Mouse (Mus musculus): ENCODE measurements around the gene Clasrp.
"Not testable (repeated sequence)": the region's sequence is repeated elsewhere in the genome, so short reads cannot be mapped to it uniquely, and the experiment has no call there.

The Clasrp gene

DNA sequence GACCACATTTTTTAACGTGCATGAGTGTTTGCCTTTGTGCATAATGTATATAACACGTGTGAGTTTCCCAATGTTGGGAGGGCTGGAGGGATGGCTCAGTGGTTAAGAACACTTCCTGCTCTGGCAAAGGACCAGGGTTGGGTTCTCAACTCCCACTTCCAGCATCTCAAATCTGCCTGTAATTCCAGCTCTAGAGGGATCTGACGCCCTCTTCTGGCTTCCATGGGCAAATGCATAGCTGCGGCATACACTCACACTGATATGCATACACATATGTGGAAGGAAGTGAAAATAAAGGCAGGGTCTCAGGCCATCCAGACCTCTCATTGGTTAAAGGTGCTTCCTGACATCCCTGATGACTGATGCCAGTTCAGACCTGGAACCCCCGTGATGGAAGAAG lies 3.0 kb upstream of the Clasrp start:
- no peak for DNase-seq

DNA sequence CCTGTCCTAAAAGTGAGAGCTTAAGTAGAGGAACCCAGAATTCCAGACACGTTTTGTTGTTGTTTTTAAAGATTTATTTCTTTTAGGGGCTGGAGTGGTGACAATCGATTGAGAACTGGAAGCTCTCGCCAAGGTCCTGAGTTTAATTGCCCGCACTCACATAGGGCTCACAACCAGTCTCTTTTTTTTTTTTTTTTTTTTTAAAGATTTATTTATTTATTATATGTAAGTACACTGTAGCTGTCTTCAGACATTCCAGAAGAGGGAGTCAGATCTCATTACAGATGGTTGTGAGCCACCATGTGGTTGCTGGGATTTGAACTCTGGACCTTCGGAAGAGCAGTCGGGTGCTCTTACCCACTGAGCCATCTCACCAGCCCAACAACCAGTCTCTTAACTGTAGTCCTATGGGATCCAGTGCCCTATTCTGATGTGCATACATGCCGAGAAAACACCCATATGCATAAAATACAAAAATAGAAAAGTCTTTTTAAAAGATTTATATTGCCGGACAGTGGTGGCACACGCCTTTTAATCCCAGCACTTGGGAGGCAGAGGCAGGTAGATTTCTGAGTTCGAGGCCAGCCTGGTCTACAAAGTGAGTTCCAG lies 424 bp upstream of the Clasrp start:
- not testable (repeated sequence) for DNase-seq

DNA sequence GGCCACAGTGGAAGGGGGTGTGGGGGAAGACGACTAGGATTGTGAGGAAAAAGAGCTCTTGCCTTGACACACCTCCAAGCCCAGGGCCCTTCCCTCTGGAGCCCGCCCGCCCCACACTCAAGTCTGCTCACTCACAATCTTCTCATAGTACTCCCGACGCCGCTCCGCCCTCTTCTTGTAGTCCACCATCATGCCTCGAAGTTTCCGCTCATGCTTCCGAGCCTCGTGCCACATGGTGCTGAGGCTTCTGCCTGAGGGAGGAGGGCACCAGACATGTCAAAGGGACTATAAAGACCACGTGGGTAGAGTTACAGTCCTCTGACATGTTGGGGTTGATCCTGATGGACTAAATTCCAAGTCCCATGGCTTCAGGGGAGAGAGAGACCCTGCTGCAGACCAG lies 1.2 kb downstream of the Clasrp start:
- no peak for DNase-seq

DNA sequence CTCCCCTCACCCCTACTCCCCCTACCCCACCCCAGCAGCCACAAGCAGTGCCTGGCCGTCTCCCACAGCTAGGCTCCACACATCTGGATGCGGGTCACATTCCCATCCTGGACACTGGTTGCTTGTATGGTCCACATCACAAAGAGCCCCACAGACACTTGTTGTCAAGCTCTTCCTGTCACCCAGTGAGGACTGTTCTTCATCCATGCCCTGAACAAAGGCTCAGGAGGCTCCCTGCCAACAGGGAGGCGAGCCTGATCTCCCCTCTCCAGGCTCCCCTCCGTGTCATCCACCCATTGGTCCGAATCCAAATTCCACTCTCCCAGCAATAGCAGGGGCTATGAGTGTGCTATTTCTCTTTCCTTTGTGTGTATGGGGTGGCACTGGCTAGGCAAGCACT lies 3.7 kb downstream of the Clasrp start:
- no peak for DNase-seq

DNA sequence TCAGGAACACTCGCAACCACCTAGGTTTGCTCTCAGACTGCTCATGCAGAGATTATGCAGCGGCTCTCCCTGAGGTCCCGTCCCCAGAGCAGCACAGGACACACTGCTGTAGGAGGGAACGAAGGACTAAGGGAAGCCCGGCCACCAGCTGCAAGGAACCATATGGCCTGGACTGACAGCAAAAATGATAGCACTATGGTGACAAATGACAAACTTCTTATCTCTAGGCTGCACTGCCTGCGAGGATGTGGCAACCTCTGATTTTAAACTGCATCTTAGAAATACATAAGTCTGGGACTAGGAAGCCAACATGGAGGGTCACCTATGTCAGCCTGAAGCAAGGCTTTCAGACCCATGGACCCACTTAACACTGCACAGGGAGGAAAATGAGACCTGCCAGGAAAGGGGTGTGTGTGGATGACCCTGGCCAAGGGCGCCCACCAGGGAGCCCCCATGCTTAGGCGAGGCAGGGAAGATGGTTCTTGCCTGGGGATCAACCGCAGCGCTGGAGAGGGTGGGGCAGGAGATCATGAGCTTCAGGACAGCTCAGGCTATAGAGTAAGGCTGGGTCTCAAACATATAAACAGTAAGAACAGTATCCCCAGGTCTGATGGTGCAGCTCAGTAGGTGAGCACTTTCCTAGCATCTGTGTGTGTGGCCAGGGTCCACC lies 11.1 kb downstream of the Clasrp start:
- no peak for DNase-seq

DNA sequence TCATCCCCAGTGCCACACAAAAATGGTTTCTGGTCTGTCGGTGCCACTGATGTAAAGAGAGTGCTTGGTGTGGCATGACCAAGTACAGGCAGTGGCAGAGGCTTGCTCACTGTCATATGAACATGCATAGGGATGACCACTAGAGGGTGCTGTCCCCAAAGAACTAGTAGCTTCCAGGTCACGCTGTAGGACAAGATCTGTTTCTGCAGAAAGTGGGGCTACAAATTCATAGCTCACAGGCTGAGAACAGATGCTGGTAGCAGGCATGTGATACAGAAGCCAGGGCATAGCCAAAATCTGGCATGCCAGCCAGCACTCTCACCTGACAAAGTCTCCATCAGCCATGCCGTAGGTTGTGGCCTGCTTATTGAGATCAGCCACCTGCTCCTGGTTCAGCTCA lies 14.4 kb downstream of the Clasrp start:
- DNase-seq, result peak; percentile 88 to 93

DNA sequence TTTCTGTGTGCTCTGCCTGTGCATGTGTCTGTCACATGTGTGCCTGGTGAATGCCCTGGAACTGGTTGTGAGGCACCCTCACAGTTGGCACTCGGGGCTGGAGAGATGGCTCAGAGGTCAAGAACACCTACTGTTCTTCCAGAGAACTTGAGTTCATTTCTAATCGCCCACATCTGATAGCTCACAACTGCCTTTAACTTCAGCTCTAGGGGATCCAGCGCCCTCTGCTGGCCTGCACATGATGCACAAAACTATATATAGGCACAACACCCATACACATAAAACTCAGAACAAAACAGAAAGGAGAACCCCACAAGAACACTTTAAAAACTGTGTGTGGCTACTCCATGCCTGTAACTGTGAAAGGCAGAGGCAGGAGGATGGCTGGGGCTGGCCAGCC lies 15.1 kb downstream of the Clasrp start:
- DNase-seq, result peak; percentile 58 to 72

DNA sequence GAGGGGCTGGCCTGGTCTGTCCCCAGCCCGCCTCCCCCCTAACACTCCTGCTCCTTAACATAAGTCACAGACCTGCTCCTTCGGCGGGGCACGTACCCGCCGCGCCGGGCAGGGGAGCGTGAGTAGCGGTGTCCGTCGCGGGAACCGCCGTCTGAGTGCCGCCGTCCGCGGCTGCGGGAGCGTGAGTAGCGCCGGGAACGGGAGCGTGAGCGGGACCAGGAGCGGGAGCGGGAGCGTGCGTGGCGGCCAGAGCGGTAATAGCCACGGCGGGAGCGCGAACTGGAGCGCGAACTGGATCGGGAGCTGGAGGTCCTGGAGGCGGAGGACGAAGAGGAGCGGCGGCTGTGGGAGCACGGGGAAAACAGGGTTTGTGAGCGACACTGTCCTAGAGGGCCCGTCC lies 18.0 kb downstream of the Clasrp start:
- no peak for DNase-seq

DNA sequence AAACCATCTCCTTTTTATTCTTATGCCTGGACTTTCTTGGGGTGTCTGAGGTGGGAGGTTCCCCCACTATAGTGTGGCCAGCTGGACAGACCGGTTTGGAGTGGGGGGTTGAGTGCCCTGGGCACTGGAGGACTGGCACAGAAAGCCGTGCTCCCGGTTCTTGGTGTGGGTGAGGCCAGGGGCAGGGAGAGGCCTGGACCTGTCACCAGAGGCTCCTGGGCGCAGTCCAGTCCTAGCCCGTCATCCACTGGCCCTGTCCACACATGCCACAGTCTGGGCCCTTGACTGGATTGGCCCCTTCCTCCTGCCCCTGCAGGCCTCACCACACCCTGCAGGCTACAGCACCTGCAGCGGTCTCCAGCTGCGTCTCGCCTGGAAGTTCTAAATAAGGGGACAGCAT lies 23.7 kb downstream of the Clasrp start:
- no peak for DNase-seq

DNA sequence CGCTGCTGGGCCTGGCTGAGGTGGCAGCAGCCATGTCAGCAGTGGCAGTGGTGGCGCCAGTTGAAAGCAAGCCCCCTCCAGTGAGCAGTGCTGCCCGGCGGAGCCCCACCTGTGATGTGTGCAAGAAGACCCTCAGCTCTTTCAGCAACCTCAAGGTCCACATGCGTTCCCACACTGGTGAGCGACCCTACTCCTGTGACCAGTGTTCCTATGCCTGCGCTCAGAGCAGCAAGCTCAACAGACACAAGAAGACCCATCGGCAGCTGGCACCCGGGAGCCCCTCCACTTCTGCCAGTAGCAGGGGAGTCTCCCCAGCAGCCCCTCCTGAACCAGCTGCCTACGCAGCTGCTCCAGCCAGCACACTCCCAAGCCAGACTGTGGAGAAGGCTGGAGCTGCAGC lies 24.5 kb downstream of the Clasrp start:
- no peak for DNase-seq

DNA sequence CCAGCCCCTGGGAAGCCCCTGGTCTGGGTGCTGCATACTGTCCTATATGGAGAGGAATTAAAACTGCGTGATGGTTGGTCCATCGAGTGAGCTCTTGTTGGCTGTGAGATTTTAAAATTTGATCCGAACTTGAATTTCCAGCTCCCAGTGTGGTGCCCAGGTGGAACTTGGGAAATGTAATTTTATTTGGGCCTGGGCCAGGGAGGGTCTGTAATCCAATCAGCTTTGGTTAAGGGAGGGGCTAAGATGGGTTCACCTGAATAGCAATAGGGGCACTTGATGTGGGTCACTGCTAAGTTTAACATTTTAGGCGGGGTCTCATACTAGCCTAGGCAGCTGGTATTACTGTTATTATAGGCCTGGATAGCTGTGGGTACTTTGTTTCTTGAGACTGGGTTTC lies 25.9 kb downstream of the Clasrp start:
- no peak for DNase-seq

DNA sequence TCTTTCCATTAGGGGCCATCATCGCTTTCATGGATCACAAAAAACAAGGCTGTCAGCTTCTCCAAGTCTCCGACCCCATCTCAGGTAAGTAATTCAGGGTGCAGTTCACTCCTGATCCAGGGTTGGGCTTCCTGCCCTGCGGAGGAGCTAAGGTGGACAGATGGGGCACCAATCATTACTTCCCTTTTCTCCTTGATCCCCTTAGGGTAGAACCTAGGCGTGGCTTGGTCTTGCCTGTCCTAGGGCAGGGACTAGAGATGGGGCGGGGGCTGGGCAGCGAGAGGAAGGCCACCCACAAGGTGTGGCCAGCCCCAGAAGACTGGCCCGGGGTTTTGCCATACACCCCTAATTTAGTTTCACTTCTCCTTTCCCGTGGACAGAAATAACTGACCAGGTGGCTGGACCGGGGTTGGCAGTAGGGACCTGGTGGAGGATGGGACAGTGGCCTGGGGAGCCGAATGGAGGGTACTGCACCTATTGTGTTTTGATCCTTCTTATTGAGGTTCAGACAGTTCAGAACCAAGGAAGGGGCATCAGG lies 26.3 kb downstream of the Clasrp start:
- no peak for DNase-seq

DNA sequence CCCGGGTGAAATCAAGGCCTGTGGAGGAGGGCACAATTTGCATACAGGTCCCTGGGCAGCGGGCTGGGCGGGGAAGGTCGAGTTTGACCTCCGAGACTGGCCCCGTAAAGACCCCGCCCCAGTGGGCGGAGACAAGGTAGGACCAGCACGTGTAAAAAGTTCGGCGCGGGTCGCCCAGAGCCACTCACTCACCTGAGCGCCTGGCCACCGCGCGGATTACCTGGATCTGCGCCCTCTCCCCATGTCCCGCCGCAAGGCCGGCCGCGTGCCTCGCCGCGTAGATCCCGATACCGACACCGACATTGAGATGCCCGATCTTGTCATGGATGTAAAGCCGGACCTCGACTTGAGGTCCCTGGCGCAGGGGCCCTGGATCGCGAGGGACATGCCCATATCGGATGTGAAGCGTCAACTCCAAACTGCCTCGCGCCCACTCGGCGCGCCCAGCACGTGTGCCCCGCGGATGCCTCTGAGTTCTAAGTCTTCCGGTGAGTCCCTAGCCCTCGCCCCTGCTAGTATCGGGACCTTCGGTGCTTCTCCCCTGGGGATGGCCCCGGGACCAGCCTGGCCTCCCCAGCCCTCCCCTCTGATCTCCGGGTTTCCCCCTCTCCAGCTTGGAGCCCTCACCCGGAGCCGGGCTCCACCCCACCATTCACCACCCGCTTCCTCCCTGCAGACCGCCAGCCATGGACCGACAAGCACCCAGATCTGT lies 27.0 kb downstream of the Clasrp start, which contains the start of the genes Zfp296 and Gemin7:
TSS of gene Zfp296 (plus strand) at position 147 of the 712 bp plus-strand sequence.
TSS of gene Gemin7 (minus strand) at position 455 of the 712 bp plus-strand sequence.
- DNase-seq, result peak in 1 of 2 experiments; percentile 30

DNA sequence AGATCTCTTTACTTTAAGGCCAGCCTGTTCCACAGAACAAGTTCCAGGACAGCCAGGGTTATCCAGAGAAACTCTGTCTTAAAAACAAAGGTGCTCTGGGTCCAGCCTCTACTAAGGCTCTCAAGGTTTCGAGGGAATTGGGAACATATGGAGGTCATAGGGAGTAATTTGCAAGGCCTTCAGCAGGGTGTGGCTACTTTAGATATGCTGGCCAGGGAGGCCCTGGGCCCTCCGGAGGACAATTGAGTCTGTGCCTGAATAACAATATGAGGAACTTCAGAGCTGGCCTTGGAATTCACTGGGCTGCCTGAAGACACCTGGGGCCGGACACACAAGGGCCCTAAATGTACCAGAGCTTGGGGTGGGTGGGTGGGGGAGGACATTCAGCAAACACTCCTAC lies 28.7 kb downstream of the Clasrp start:
- no peak for DNase-seq

DNA sequence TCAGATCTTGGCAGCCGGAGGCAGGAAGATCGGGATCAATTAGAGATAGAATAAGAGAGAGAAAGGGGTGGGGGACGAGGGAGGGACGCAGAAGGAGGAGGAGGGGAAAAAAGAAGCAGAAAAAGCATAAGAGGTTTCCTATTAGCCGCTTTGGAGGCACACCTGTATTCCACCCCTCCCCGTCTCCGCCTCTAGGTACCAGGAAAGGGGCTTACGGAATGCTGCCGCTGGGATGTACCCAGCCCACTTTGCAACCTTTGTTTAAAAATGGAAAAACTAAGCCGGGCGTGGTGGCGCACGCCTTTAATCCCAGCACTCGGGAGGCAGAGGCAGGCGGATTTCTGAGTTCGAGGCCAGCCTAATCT lies 30.5 kb downstream of the Clasrp start:
- DNase-seq, result no peak

DNA sequence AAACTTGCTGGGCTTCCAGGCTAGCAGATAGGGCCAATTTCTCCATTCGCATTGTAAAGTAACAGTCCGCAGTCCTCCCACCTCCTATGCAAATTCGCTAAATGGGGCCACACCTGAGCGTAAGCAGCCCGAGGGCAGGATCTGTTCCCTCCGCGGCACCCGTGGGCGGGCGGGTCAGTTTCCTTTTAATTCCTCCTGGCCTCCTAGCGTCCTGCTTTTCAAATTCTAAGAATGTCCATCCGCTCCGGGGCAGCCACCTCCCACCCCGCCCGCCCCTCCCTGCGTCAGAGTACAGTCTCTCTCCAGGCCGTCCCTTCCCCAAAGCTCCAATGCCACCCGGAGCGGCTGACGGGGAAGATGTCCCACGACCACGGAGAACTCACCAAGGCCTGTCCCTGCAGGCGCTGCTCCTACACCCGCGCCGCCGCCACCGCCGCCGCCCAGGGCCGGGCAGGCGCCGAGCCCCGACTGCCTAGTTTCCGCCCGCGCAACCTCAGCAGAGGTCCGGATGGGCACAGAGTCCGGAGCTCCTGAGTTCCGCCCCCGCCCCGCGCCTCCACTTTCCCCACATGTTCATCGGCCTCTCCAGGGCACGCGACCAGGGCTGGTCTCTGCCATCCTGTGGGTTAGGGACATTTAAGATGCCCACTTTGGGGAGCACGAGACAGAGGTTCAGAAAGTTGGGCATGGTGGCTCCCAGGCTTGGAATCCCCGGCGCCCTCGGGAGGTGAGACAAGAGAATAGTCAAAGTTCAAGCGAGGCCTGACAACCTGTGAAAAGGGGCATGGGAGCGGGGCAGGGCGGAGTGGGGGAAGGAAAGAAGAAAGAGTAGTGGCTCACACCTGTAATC lies 31.1 kb downstream of the Clasrp start:
- peak; percentile 87 for DNase-seq

DNA sequence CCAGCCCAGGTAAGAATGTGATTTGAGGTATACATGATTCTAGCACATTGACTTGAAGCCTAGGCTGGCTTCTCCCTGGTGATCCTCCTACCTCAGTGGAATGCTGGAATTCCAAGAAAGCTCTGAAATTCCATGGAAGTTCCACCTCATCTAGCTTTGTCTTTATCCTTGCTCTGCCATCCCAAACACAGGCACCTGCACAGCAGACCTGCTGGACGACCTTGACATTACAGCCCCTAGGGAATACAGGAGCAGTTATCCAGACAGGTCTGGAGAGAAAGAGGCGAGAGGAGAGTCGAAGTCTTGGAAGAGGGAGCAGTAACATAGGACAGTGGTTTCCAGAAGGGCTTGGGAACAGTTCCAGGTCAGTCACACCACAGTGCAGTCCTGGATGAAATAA lies 34.6 kb downstream of the Clasrp start:
- no peak for DNase-seq

DNA sequence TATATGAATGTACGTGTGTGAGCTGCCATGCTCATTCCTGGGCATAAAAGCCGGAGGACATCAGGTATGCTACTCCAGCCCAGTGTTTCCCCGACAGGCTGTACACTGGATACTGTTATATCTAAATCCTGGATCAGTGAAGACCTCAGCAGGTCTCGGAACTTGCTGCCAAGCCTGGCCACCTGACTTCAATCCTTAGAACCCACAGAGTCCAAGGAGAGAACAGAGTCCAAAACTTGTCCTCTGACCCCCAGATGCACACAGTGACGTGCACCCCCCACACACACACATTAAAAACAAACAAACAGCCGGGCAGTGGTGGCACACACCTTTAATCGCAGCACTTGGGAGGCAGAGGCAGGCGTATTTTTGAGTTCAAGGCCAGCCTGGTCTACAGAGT lies 36.9 kb downstream of the Clasrp start:
- no peak for DNase-seq

DNA sequence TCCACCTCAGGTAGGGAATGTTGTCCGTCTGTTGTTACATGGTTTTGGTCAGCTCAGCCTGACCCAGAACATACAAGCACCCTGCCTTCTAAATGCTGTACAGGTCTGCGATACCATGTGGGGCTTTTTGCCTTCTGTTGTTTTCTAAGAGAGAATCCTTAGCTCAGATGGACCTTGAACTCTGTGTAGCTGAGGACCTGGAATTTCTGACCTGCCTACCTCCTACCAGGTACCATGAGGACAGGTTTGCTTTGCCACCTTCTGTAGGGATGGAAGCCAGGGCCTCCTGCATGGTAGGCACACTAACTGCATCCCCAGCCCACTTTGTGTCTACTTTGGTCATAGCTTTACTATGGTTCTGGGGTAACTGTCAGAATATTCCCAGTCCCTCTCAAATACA lies 38.5 kb downstream of the Clasrp start:
- DNase-seq, result no peak

DNA sequence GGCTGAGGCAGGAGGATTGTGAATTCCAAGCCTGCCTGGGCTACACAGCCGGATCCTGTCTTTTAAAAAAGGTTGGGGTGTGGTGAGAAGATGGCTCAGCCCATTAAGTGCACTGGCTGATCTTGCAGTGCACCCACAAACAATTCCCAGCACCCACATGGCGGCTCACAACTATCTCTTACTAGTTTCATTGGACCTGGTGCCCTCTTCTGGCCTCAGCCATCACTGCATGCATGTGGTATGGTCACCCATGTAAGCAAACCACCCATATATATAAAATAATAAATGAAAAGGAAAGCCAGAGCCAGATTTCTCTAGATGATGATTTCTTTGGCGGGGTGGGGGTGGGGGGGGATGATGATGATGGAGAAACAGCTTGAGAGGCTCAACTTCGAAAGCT lies 39.8 kb downstream of the Clasrp start:
- DNase-seq, result peak in 1 of 2 experiments; percentile 54

DNA sequence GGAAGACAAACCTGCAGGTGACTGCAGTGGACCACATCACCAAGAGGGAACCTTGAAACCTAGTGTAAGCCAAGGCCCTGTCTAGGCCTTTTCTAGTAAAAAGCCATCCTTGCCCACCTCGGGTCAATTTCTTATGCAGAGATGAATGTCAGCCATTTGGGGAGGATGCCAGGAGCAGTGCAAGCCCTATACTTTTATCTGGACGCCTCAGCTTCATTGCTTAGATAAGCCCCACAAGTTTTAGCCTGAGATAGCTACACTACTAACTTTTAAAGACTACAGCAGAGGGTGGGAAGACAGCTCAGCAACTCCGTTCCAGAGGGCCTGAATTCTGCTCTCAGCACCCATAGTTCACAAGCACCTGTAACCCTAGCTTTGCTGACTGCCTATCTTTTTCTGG lies 40.4 kb downstream of the Clasrp start:
- no peak for DNase-seq

DNA sequence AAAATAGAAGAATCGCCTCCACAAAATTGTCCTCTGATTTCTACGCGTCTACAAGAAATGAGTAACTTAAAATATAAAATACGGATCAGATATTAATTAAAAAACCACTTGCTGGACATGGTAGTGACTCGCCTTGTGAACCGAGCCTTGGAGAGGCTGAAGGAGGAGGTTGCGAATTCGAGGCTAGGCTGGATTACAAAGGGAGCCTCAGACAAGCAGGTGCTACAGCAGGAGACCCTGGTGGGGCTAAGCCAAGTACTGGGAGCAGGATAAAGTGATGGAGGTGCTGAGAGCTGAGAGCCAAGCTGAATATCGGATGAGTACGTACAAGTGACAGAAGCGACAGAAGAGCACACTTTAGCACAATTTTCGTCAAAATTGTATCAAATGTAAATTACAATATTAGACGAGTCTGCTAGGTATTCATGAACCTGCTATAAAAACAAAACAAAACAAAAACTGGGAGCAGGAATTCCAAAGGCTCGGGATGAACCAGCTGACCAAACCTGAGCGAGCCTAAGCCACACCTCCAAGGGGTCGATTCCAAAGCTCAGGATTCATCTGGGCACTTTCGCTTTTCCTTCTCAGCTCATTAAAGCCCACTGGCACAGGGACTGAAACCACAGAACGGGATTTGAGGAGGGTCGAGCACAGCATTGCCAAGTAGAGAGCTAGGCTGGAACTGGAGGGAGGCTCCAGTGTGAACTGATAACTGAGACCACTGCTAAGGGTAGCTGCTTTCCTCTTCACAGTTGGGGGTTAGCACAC lies 41.5 kb downstream of the Clasrp start, which contains the start of gene Ppp1r37:
TSS of gene Ppp1r37 (minus strand) at position 434 of the 768 bp plus-strand sequence.
- DNase-seq, result peak; percentile 65 to 67

Data from cerebellum, postnatal 14 days (tissue).